Mouse (Mus musculus): ENCODE measurements around the gene Dennd1c. TPM values are rescaled to one million over a fixed set of nuclear protein-coding genes. Genes with fewer than 3 reads are reported as not detected.

Dennd1c gene
- polyA plus RNA-seq, 1 experiment, result 145 TPM

GRCm38 (mm10) chr17:57096623-57096920 is 18.3 kb upstream of the Dennd1c start:
- Histone ChIP-seq H3K27ac (ENCODE audit: insufficient read depth, low read depth, low read length) (no peak overlapping the region), H3K4me3 (ENCODE audit: insufficient read depth, low read length) (no peak overlapping the region), H3K4me1 (ENCODE audit: control insufficient read depth, insufficient read depth, low read length) (peaks cover 35% of the 10 kb centered on the region)
- TF ChIP-seq POLR2A (IDR thresholded peaks at IDR 0.05; ENCODE audit: borderline replicate concordance, low read depth, low read length) (no peak), CTCF (IDR thresholded peaks at IDR 0.05; ENCODE audit: low read depth, low read length) (peak; percentile 97)

GRCm38 (mm10) chr17:57095855-57096622 is 17.7 kb upstream of the Dennd1c start:
- no peak overlapping the region for H3K4me3 ChIP-seq (ENCODE audit: insufficient read depth, low read length)
- H3K4me1 ChIP-seq (ENCODE audit: control insufficient read depth, insufficient read depth, low read length), result peaks cover 35% of the 10 kb centered on the region
- no peak overlapping the region for H3K27ac ChIP-seq (ENCODE audit: insufficient read depth, low read depth, low read length)
- no peak for TF ChIP-seq CTCF (IDR thresholded peaks at IDR 0.05; ENCODE audit: low read depth, low read length)
- TF ChIP-seq POLR2A (IDR thresholded peaks at IDR 0.05; ENCODE audit: borderline replicate concordance, low read depth, low read length), result no peak

- Histone ChIP-seq H3K4me3 (ENCODE audit: insufficient read depth, low read length) (no peak overlapping the region), H3K4me1 (ENCODE audit: control insufficient read depth, insufficient read depth, low read length) (peaks cover 29% of the 10 kb centered on the region), H3K27ac (ENCODE audit: insufficient read depth, low read depth, low read length) (no peak overlapping the region)
- TF ChIP-seq CTCF (IDR thresholded peaks at IDR 0.05; ENCODE audit: low read depth, low read length) (no peak), POLR2A (IDR thresholded peaks at IDR 0.05; ENCODE audit: borderline replicate concordance, low read depth, low read length) (no peak)
Measured at GRCm38 (mm10) chr17:57094222-57094621, 15.9 kb upstream of the Dennd1c start.

- Histone ChIP-seq H3K27ac (ENCODE audit: insufficient read depth, low read depth, low read length) (no peak within 1 kb of the TSS), H3K4me1 (ENCODE audit: control insufficient read depth, insufficient read depth, low read length) (peaks cover 16% of the 10 kb centered on the region), H3K4me3 (ENCODE audit: insufficient read depth, low read length) (no peak within 1 kb of the TSS)
- TF ChIP-seq CTCF (IDR thresholded peaks at IDR 0.05; ENCODE audit: low read depth, low read length) (no peak), POLR2A (IDR thresholded peaks at IDR 0.05; ENCODE audit: borderline replicate concordance, low read depth, low read length) (no peak)
Measured at GRCm38 (mm10) chr17:57087049-57087832, 8.9 kb upstream of the Dennd1c start, which contains the start of gene Tubb4a. TSS of gene Tubb4a (minus strand) at chr17:57087782.

DNA sequence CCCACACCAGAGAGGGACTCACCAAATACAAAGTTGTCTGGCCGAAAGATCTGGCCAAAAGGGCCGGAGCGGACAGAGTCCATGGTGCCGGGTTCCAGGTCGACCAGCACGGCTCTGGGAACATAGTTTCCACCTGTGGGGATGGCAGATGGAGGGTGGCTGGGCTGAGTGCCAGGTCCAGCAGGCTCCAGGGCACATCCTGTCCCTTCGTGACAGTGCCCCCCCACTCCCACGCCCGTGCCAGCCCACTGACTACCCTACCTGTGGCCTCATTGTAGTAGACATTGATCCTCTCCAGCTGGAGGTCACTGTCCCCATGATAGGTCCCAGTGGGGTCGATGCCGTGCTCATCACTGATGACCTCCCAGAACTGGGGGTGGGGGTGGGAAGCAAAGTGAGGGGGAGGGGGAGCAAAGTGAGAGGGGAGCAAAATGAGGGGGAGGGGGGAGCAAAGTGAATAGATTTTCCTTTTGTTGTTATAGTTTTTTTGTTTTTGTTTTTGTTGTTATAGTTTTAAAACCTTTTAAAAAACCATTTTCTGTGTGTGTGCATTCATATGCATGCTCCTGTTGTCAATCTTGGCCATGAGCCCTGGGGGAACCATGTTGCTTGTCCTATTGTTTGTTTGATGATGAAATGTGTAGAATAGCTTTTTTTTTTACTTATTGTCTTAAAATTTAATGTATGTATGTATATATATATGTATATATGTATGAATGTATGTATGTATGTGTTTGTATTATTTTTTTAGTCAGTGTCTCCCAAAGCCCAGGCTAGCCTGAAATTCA is 7.8 kb upstream of the Dennd1c start:
- Histone ChIP-seq H3K27ac (ENCODE audit: insufficient read depth, low read depth, low read length) (no peak overlapping the region), H3K4me3 (ENCODE audit: insufficient read depth, low read length) (no peak overlapping the region), H3K4me1 (ENCODE audit: control insufficient read depth, insufficient read depth, low read length) (peaks cover 16% of the 10 kb centered on the region)
- no peak for TF ChIP-seq POLR2A (IDR thresholded peaks at IDR 0.05; ENCODE audit: borderline replicate concordance, low read depth, low read length)
- no peak for TF ChIP-seq CTCF (IDR thresholded peaks at IDR 0.05; ENCODE audit: low read depth, low read length)

- no peak overlapping the region for H3K27ac ChIP-seq (ENCODE audit: insufficient read depth, low read depth, low read length)
- peaks cover 27% of the 10 kb centered on the region for H3K4me1 ChIP-seq (ENCODE audit: control insufficient read depth, insufficient read depth, low read length)
- H3K4me3 ChIP-seq (ENCODE audit: insufficient read depth, low read length), result no peak overlapping the region
- TF ChIP-seq CTCF (IDR thresholded peaks at IDR 0.05; ENCODE audit: low read depth, low read length) (no peak), POLR2A (IDR thresholded peaks at IDR 0.05; ENCODE audit: borderline replicate concordance, low read depth, low read length) (no peak)
Measured at GRCm38 (mm10) chr17:57082481-57082880, 4.2 kb upstream of the Dennd1c start.

- Histone ChIP-seq H3K27ac (ENCODE audit: insufficient read depth, low read depth, low read length) (no peak overlapping the region), H3K4me1 (ENCODE audit: control insufficient read depth, insufficient read depth, low read length) (peaks cover 24% of the 10 kb centered on the region), H3K4me3 (ENCODE audit: insufficient read depth, low read length) (no peak overlapping the region)
- TF ChIP-seq CTCF (IDR thresholded peaks at IDR 0.05; ENCODE audit: low read depth, low read length) (no peak), POLR2A (IDR thresholded peaks at IDR 0.05; ENCODE audit: borderline replicate concordance, low read depth, low read length) (no peak)
Measured at GRCm38 (mm10) chr17:57081234-57081842, 3.0 kb upstream of the Dennd1c start.

DNA sequence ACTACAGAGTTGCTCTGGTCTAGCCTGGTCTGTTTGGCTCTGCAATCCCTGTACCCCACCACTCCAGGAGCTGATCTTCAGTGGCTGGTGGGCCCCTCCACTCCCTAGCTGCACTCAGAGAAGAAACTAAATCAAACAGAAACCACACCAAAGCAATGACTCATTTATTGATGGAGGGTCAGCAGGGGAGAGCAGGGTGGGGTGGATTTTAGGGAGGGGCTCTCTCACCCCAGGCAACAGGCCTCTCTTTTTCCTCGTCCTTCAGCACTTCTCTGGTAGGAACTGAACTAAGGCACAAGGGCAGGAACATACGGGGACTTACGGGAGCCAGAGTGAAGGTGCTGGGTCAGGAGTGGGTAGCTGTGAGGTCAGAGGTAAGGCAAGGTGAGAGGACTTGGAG is 1.6 kb upstream of the Dennd1c start:
- Histone ChIP-seq H3K27ac (ENCODE audit: insufficient read depth, low read depth, low read length) (no peak overlapping the region), H3K4me3 (ENCODE audit: insufficient read depth, low read length) (no peak overlapping the region), H3K4me1 (ENCODE audit: control insufficient read depth, insufficient read depth, low read length) (peaks cover 24% of the 10 kb centered on the region)
- TF ChIP-seq POLR2A (IDR thresholded peaks at IDR 0.05; ENCODE audit: borderline replicate concordance, low read depth, low read length) (no peak), CTCF (IDR thresholded peaks at IDR 0.05; ENCODE audit: low read depth, low read length) (no peak)

DNA sequence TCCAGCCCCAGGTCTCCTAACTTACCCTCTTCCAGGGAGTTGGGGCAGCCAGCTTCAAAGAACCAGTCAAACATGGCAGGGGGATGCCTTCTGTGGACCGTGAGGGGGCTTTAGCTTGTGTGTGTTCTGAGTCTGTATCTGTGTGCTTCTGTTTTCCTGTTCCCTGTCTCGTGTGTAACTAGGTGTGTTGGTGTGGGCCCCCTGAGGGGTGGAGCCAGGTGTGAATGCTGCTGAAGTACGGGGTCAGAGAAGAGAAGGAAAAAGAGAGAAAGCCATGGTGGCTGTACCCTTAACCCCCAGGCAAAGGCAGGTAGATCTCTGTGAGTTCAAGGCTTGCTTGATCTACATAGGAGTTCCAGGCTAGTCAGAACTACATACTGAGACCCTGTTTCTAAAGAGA is 1.4 kb downstream of the Dennd1c start:
- TF ChIP-seq POLR2A (IDR thresholded peaks at IDR 0.05; ENCODE audit: borderline replicate concordance, low read depth, low read length) (no peak), CTCF (IDR thresholded peaks at IDR 0.05; ENCODE audit: low read depth, low read length) (no peak)
- Histone ChIP-seq H3K27ac (ENCODE audit: insufficient read depth, low read depth, low read length) (no peak overlapping the region), H3K4me1 (ENCODE audit: control insufficient read depth, insufficient read depth, low read length) (peaks cover 24% of the 10 kb centered on the region), H3K4me3 (ENCODE audit: insufficient read depth, low read length) (no peak overlapping the region)
